Mouse (Mus musculus): ENCODE measurements at regions not wholly inside any gene's neighbourhood (a gene's known extent, or its start where the extent isn't known, plus 50 kb on each side); places are given as distances from the start of the nearest gene placed in this dataset.

- no peak for TF ChIP-seq CTCF (IDR thresholded peaks at IDR 0.05; ENCODE audit: borderline replicate concordance, insufficient read depth, low read depth, low read length)
- no peak for TF ChIP-seq POLR2A (IDR thresholded peaks at IDR 0.05; ENCODE audit: borderline replicate concordance, insufficient read depth, low read length)
Measured at GRCm38 (mm10) chr8:64318524-64319219, 112.6 kb upstream of the Tll1 start.

Measured in cerebellum, adult 2 months (tissue).